Mouse (Mus musculus): Measurements from ENCODE around the gene Dctn2. TPM values are rescaled to one million over a fixed set of nuclear protein-coding genes. Genes with fewer than 3 reads are reported as not detected.
"Not testable (repeated sequence)": the region's sequence is repeated elsewhere in the genome, so short reads cannot be mapped to it uniquely, and the experiment has no call there.

Gene Dctn2
- polyA plus RNA-seq, 1 experiment from 2014 or later: 212 TPM

DNA sequence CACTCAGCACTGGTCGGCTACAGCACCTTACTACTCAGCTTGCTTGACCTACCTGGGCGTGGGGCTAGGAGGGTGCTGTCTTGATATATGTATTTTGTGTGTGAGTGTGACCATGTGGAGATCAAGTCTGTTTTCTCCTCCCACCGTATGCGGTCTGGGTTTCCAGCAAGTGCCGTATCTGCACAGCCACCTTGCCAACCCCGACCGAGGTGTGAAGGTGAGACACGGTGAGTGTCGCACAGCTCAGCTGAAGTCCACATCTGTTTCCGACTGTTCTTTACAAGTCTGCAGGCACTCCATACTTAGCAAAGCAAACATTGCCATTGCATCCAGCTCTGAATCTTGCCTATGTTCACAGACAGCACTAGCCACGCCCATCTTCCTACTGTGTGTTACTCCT is 37.0 kb downstream of the Dctn2 start:
- 93% methylated on average over 11 of the region's 11 CpGs for WGBS
- Histone ChIP-seq H3K4me1 (ENCODE audit: insufficient read depth, low read length) (no peaks in the 10 kb centered on the region), H3K27me3 (ENCODE audit: insufficient read depth, low read length) (no peaks in the 10 kb centered on the region), H3K4me3 (ENCODE audit: low read length) (no peak overlapping the region), H3K36me3 (ENCODE audit: insufficient read depth, low read length) (peaks cover 88% of the 10 kb centered on the region), H3K9ac (replicated peaks; ENCODE audit: low read length) (no peak overlapping the region), H3K9me3 (ENCODE audit: low read length) (no peaks in the 10 kb centered on the region), H3K4me2 (replicated peaks; ENCODE audit: low read depth, low read length) (no peak overlapping the region), H3K27ac (ENCODE audit: low read length) (no peak overlapping the region)
- no peak for ATAC-seq (ENCODE audit: low FRiP score, low TSS enrichment)

GRCm38 (mm10) chr10:127309167-127309566 is 43.0 kb downstream of the Dctn2 start:
- WGBS: 91% methylated on average over 3 of the region's 3 CpGs
- not testable (repeated sequence) for ATAC-seq (ENCODE audit: low FRiP score, low TSS enrichment)
- H3K36me3 ChIP-seq (ENCODE audit: insufficient read depth, low read length): peaks cover 51% of the 10 kb centered on the region

GRCm38 (mm10) chr10:127310523-127311475 is 44.6 kb downstream of the Dctn2 start:
- Histone ChIP-seq H3K27me3 (ENCODE audit: insufficient read depth, low read length) (no peaks in the 10 kb centered on the region), H3K9ac (replicated peaks; ENCODE audit: low read length) (peak overlapping the region; percentile 87), H3K4me3 (ENCODE audit: low read length) (peak overlapping the region; percentile 75), H3K4me1 (ENCODE audit: insufficient read depth, low read length) (peaks cover 10% of the 10 kb centered on the region), H3K36me3 (ENCODE audit: insufficient read depth, low read length) (peaks cover 35% of the 10 kb centered on the region), H3K27ac (ENCODE audit: low read length) (peak overlapping the region; percentile 52; the same call in 1 of the 2 replicates), H3K9me3 (ENCODE audit: low read length) (no peaks in the 10 kb centered on the region), H3K4me2 (replicated peaks; ENCODE audit: low read depth, low read length) (peak overlapping the region; percentile 70)
- peak; percentile 37 for ATAC-seq (ENCODE audit: low FRiP score, low TSS enrichment)
- WGBS: 32% methylated on average over 23 of the region's 23 CpGs

More at GRCm38 (mm10) chr10:127309167-127309566, 43.0 kb downstream of the Dctn2 start:
- H3K9ac ChIP-seq (replicated peaks; ENCODE audit: low read length); H3K4me1 ChIP-seq (ENCODE audit: insufficient read depth, low read length); H3K4me2 ChIP-seq (replicated peaks; ENCODE audit: low read depth, low read length); H3K4me3 ChIP-seq (ENCODE audit: low read length); H3K9me3 ChIP-seq (ENCODE audit: low read length); H3K27ac ChIP-seq (ENCODE audit: low read length); H3K27me3 ChIP-seq (ENCODE audit: insufficient read depth, low read length): not testable (repeated sequence)

DNA sequence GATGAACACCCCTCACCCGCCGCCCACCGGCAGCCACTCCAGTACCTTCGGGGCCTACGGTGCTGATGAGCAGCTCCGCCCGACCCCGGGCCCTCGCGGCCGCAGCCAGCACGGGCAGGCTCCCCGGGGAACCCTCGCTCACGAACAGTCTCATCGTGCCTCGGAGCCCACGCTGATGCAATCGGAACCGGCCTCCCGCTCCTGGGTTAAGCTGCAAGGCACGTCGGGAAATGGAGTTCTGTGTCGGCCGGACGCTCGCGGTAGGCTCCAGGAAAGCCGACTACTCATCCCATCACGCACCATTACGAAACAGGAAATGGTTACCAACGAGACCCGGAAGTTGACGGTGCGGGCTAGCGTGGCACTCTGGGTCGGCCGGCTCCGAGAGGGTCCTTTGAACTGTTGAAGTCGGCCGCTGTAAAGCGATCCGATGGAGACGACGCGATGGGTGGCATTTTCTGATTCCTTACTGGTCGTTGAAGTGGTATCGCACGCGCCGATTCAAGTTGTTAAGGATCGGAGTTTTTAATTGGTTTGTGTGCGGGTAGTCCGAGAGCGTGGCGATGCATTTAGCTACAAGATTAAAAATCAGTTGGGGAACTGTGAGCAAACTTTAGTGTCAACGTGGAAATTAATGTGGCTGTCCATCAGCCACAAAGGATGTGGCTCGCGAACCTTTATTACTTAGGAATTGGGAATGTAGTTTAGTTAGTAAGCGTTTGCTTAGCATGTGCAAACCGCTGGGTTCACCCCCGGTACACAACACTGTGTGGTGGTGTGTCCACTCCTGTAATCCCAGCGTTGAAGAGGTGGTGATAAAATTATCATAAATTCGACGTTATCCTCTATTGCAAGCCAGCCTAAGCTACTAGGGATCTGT is 45.5 kb downstream of the Dctn2 start, which contains the start of gene Mars:
Gene Mars (minus strand): TSS at position 311 of the 880 bp plus-strand sequence.
- peak; percentile 98 for ATAC-seq (ENCODE audit: low FRiP score, low TSS enrichment)
- peaks cover 26% of the 10 kb centered on the region for H3K36me3 ChIP-seq (ENCODE audit: insufficient read depth, low read length)

DNA sequence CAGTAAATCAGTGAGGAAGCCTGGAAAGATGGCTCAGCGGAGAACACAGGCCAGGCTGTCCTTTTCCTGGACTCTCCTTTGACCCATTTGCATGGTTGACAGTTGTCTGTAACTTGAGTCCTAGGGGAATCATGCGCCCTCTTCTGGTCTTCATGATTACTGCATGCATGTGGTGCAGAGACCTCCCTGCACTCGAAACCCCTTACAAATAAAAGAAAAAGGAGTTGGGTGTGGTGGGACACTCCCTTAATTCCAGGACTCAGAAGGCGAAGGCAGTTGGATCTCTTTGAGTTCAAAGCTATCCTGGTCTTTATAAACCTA is 46.1 kb downstream of the Dctn2 start:
- Histone ChIP-seq H3K4me1 (ENCODE audit: insufficient read depth, low read length) (peaks cover 10% of the 10 kb centered on the region), H3K9me3 (ENCODE audit: low read length) (no peaks in the 10 kb centered on the region), H3K27ac (ENCODE audit: low read length) (peak overlapping the region; percentile 70), H3K9ac (replicated peaks; ENCODE audit: low read length) (peak overlapping the region; percentile 87), H3K4me3 (ENCODE audit: low read length) (peak overlapping the region; percentile 75), H3K4me2 (replicated peaks; ENCODE audit: low read depth, low read length) (peak overlapping the region; percentile 63), H3K27me3 (ENCODE audit: insufficient read depth, low read length) (no peaks in the 10 kb centered on the region), H3K36me3 (ENCODE audit: insufficient read depth, low read length) (peaks cover 21% of the 10 kb centered on the region)
- peak; percentile 57 for ATAC-seq (ENCODE audit: low FRiP score, low TSS enrichment)
- 2% methylated on average over 4 of the region's 4 CpGs for WGBS

More for the DNA sequence above, 45.5 kb downstream of the Dctn2 start, which contains the start of gene Mars:
- Histone ChIP-seq H3K27me3 (ENCODE audit: insufficient read depth, low read length) (no peaks in the 10 kb centered on the region), H3K4me3 (ENCODE audit: low read length) (peak within 1 kb of the TSS; percentile 75), H3K4me1 (ENCODE audit: insufficient read depth, low read length) (peaks cover 10% of the 10 kb centered on the region), H3K27ac (ENCODE audit: low read length) (peak within 1 kb of the TSS; percentile 70), H3K9me3 (ENCODE audit: low read length) (no peaks in the 10 kb centered on the region), H3K4me2 (replicated peaks; ENCODE audit: low read depth, low read length) (peak within 1 kb of the TSS; percentile 70), H3K9ac (replicated peaks; ENCODE audit: low read length) (peak within 1 kb of the TSS; percentile 87)
- WGBS: under 1% methylated on average over 65 of the region's 65 CpGs

DNA sequence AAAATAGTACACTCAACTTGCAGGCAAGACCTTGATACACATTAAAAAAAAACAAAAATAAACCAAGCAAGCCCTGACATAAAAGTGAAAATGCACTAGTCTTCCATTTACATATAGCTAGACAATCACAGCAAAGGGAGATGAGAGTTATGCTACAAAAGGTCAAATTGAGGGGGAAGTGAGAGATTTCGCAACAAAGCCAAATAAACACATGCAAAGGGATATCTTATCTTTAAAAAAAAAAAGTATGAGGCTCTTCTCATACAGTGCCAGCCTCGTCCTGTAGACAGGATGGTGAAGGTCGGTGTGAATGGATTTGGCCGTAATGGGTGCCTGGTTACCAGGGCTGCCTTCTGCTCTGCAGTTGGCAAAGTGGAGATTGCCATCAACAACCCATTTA is 46.7 kb downstream of the Dctn2 start:
- Histone ChIP-seq H3K36me3 (ENCODE audit: insufficient read depth, low read length) (peaks cover 15% of the 10 kb centered on the region), H3K4me3 (ENCODE audit: low read length) (no peak overlapping the region), H3K9me3 (ENCODE audit: low read length) (no peaks in the 10 kb centered on the region), H3K4me1 (ENCODE audit: insufficient read depth, low read length) (peaks cover 10% of the 10 kb centered on the region), H3K4me2 (replicated peaks; ENCODE audit: low read depth, low read length) (no peak overlapping the region), H3K9ac (replicated peaks; ENCODE audit: low read length) (no peak overlapping the region), H3K27ac (ENCODE audit: low read length) (no peak overlapping the region), H3K27me3 (ENCODE audit: insufficient read depth, low read length) (no peaks in the 10 kb centered on the region)
- 75% methylated on average over 4 of the region's 4 CpGs for WGBS
- ATAC-seq (ENCODE audit: low FRiP score, low TSS enrichment): no peak

DNA sequence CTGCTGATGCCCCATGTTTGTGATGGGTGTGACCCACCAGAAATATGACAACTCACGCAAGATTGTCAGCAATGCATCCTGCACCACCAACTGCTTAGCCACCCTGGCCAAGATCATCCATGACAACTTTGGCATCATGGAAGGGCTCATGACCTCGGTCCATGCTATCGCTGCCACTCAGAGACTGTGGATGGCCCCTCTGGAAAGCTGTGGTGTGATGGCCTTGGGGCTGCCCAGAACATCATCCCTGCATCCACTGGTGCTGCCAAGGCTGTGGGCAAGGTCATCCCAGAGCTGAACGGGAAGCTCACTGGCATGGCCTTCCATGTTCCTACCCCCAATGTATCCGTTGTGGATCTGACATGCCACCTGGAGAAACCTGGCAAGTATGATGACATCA is 47.3 kb downstream of the Dctn2 start:
- H3K27ac ChIP-seq (ENCODE audit: low read length); H3K9me3 ChIP-seq (ENCODE audit: low read length); H3K4me2 ChIP-seq (replicated peaks; ENCODE audit: low read depth, low read length); H3K9ac ChIP-seq (replicated peaks; ENCODE audit: low read length); H3K27me3 ChIP-seq (ENCODE audit: insufficient read depth, low read length); ATAC-seq (ENCODE audit: low FRiP score, low TSS enrichment); H3K4me3 ChIP-seq (ENCODE audit: low read length); H3K4me1 ChIP-seq (ENCODE audit: insufficient read depth, low read length); H3K36me3 ChIP-seq (ENCODE audit: insufficient read depth, low read length): not testable (repeated sequence)
- 97% methylated on average over 5 of the region's 5 CpGs for WGBS

GRCm38 (mm10) chr10:127314950-127315349 is 48.8 kb downstream of the Dctn2 start:
- not testable (repeated sequence) for H3K4me3 ChIP-seq (ENCODE audit: low read length); H3K4me2 ChIP-seq (replicated peaks; ENCODE audit: low read depth, low read length); ATAC-seq (ENCODE audit: low FRiP score, low TSS enrichment); H3K36me3 ChIP-seq (ENCODE audit: insufficient read depth, low read length); H3K27ac ChIP-seq (ENCODE audit: low read length); H3K4me1 ChIP-seq (ENCODE audit: insufficient read depth, low read length); H3K9me3 ChIP-seq (ENCODE audit: low read length); H3K9ac ChIP-seq (replicated peaks; ENCODE audit: low read length); H3K27me3 ChIP-seq (ENCODE audit: insufficient read depth, low read length)
- 79% methylated on average over 1 of the region's 1 CpGs for WGBS

DNA sequence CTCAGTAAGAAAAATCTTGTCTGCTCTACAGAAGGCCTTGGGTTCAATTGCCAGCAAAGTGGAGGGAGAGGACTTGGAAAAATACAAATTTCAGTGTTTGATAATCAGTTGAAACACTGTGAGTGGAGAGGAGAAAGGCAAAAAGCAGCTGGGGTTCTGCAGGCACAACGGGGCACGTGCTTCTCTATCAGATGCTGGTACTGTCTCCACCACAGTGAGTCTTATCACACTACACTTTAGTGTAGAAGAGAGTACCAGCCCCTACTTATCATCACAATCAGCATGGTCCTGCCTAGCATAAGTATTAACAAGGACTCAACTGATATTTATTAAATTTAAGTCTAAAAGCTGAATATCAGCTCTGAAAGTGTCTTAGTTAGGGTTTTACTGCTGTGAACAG is 51.1 kb downstream of the Dctn2 start:
- H3K9ac ChIP-seq (replicated peaks; ENCODE audit: low read length): no peak overlapping the region
- H3K9me3 ChIP-seq (ENCODE audit: low read length): no peaks in the 10 kb centered on the region
- no peak overlapping the region for H3K4me2 ChIP-seq (replicated peaks; ENCODE audit: low read depth, low read length)
- H3K4me1 ChIP-seq (ENCODE audit: insufficient read depth, low read length): no peaks in the 10 kb centered on the region
- 88% methylated on average over 2 of the region's 2 CpGs for WGBS
- H3K27me3 ChIP-seq (ENCODE audit: insufficient read depth, low read length): no peaks in the 10 kb centered on the region; the same call in 1 of the 2 replicates
- ATAC-seq (ENCODE audit: low FRiP score, low TSS enrichment): no peak
- no peak overlapping the region for H3K4me3 ChIP-seq (ENCODE audit: low read length)
- no peaks in the 10 kb centered on the region for H3K36me3 ChIP-seq (ENCODE audit: insufficient read depth, low read length)
- no peak overlapping the region for H3K27ac ChIP-seq (ENCODE audit: low read length)

All from kidney, embryonic 16.5 days (tissue).